Mouse (Mus musculus) myocyte (in vitro differentiated cells): ENCODE results near the gene Npc2. TPM values are rescaled to one million over a fixed set of nuclear protein-coding genes. Genes with fewer than 3 reads are reported as not detected.

Experiments used
- H3K27me3 ChIP-seq: one replicate; pipeline ENCODE4 v1.6.1; 2011; ENCODE audit not compliant: control insufficient read depth, insufficient read depth, insufficient read length
- H3K36me3 ChIP-seq: one replicate; pipeline ENCODE4 v1.6.1; 2011; ENCODE audit not compliant: control insufficient read depth, insufficient read depth
- H3K4me2 ChIP-seq: one replicate; pipeline ENCODE4 v1.6.1; 2011; ENCODE audit warnings: low read depth, control low read depth
- H3K4me3 ChIP-seq: one replicate; pipeline ENCODE4 v1.5.1; 2011; ENCODE audit warnings: mild to moderate bottlenecking, control low read depth, moderate library complexity
- H3K79me2 ChIP-seq: one replicate; pipeline ENCODE4 v1.6.1; 2011; ENCODE audit not compliant: control insufficient read depth, insufficient read depth
- H3ac ChIP-seq: one replicate; pipeline ENCODE4 v1.6.1; 2011; ENCODE audit not compliant: control insufficient read depth, insufficient read length
- CEBPB ChIP-seq: IDR thresholded peaks from 2 replicates; pipeline ENCODE4 v1.6.1; 2011; ENCODE audit warnings: mild to moderate bottlenecking, moderate library complexity; ENCODE audit not compliant: poor library complexity, insufficient read depth, severe bottlenecking
- E2F4 ChIP-seq: IDR thresholded peaks from one replicate; pipeline ENCODE4 v1.6.1; 2011; ENCODE audit warnings: mild to moderate bottlenecking, control low read depth, moderate library complexity; ENCODE audit not compliant: insufficient read depth
- MAX ChIP-seq: IDR thresholded peaks from one replicate; pipeline ENCODE4 v1.6.1; 2011; ENCODE audit warnings: low read depth, mild to moderate bottlenecking, control low read depth
- MYOD1 ChIP-seq, 3 experiments: IDR thresholded peaks; one replicate each; pipeline ENCODE4 v1.6.1; 2011; ENCODE audit warnings: control low read depth in 2 of 3, low read depth in 2 of 3, mild to moderate bottlenecking in 2 of 3, moderate library complexity in 1 of 3; ENCODE audit not compliant: insufficient read length in 2 of 3, control insufficient read depth in 1 of 3
- MYOG ChIP-seq, 3 experiments: IDR thresholded peaks; one replicate each; pipeline ENCODE4 v1.6.1; 2011; ENCODE audit warnings: control low read depth in 2 of 3, low read depth in 2 of 3, mild to moderate bottlenecking in 2 of 3; ENCODE audit not compliant: insufficient read length in 2 of 3, control insufficient read depth in 1 of 3, insufficient read depth in 1 of 3
- POLR2A ChIP-seq: IDR thresholded peaks from one replicate; pipeline ENCODE4 v1.6.1; 2011; ENCODE audit warnings: low read depth, mild to moderate bottlenecking, control low read depth, moderate library complexity; ENCODE audit not compliant: insufficient read length
- POLR2AphosphoS2 ChIP-seq: IDR thresholded peaks from one replicate; pipeline ENCODE4 v1.6.1; 2011; ENCODE audit warnings: low read depth, control low read depth; ENCODE audit not compliant: insufficient read length
- REST ChIP-seq: IDR thresholded peaks from one replicate; pipeline ENCODE4 v1.6.1; 2011; ENCODE audit warnings: mild to moderate bottlenecking, control low read depth, moderate library complexity; ENCODE audit not compliant: insufficient read depth, insufficient read length
- SRF ChIP-seq: IDR thresholded peaks from one replicate; pipeline ENCODE4 v1.6.1; 2011; ENCODE audit warnings: low read depth; ENCODE audit not compliant: control insufficient read depth, insufficient read length
- TCF12 ChIP-seq: IDR thresholded peaks from one replicate; pipeline ENCODE4 v1.6.1; 2011; ENCODE audit warnings: mild to moderate bottlenecking, control low read depth; ENCODE audit not compliant: poor library complexity, insufficient read depth, severe bottlenecking
- TCF3 ChIP-seq: IDR thresholded peaks from one replicate; pipeline ENCODE4 v1.6.1; 2011; ENCODE audit warnings: low read depth, control low read depth; ENCODE audit not compliant: insufficient read length
- USF1 ChIP-seq: IDR thresholded peaks from one replicate; pipeline ENCODE4 v1.6.1; 2011; ENCODE audit warnings: low read depth, mild to moderate bottlenecking, control low read depth, moderate library complexity
- polyA plus RNA-seq: library from polyadenylated mRNA; unstranded; fragments of >200 nt; fragmentation: generic; extraction: Trizol; gene quantifications from one replicate; pipeline ENCODE4 v1.2.1, GENCODE M21; 2012; ENCODE audit warnings: missing spikeins

Gene Npc2
- polyA plus RNA-seq, 1 experiment = 188 TPM

- no peaks in the 10 kb centered on the region for H3K27me3 ChIP-seq
- no peak overlapping the region for H3ac ChIP-seq
- no peak for TF ChIP-seq REST
- no peak for TF ChIP-seq CEBPB
- no peak for TF ChIP-seq SRF
- no peak for TF ChIP-seq MYOD1 (IDR thresholded peaks at IDR 0.05; ENCODE audit: control insufficient read depth in 1 of 3, insufficient read length in 2 of 3, low read depth in 2 of 3)
- no peak for TF ChIP-seq MYOG (IDR thresholded peaks at IDR 0.05; ENCODE audit: control insufficient read depth in 1 of 3, insufficient read depth in 1 of 3, insufficient read length in 2 of 3, low read depth in 2 of 3)
- no peak for TF ChIP-seq TCF12
- TF ChIP-seq E2F4 = no peak
- TF ChIP-seq POLR2AphosphoS2 = no peak
- no peak for TF ChIP-seq TCF3
- no peak for TF ChIP-seq POLR2A
- TF ChIP-seq USF1 = no peak
- TF ChIP-seq MAX = no peak
These were observed 39.1 kb upstream of the Npc2 start for GRCm38 (mm10) chr12:84812004-84812403.

GRCm38 (mm10) chr12:84811510-84811909 is 38.6 kb upstream of the Npc2 start:
- H3K4me2 ChIP-seq = no peak overlapping the region
- H3K4me3 ChIP-seq = no peak overlapping the region
- H3K27me3 ChIP-seq = no peaks in the 10 kb centered on the region
- TF ChIP-seq TCF3 = no peak
- no peak for TF ChIP-seq CEBPB
- no peak for TF ChIP-seq SRF
- TF ChIP-seq REST = no peak
- H3K79me2 ChIP-seq = no peaks in the 10 kb centered on the region
- H3ac ChIP-seq = no peak overlapping the region
- no peaks in the 10 kb centered on the region for H3K36me3 ChIP-seq

More at GRCm38 (mm10) chr12:84812004-84812403, 39.1 kb upstream of the Npc2 start:
- Histone ChIP-seq H3K36me3 (no peaks in the 10 kb centered on the region), H3K4me3 (no peak overlapping the region), H3K4me2 (no peak overlapping the region), H3K79me2 (no peaks in the 10 kb centered on the region)

- H3ac ChIP-seq = no peak overlapping the region
- H3K27me3 ChIP-seq = no peaks in the 10 kb centered on the region
- TF ChIP-seq USF1 = no peak
- no peak for TF ChIP-seq MYOG (IDR thresholded peaks at IDR 0.05; ENCODE audit: control insufficient read depth in 1 of 3, insufficient read depth in 1 of 3, insufficient read length in 2 of 3, low read depth in 2 of 3)
- TF ChIP-seq CEBPB = no peak
- no peak for TF ChIP-seq MAX
- no peak for TF ChIP-seq TCF12
- no peak for TF ChIP-seq TCF3
- no peak for TF ChIP-seq SRF
- TF ChIP-seq E2F4 = no peak
- no peak for TF ChIP-seq POLR2A
- TF ChIP-seq POLR2AphosphoS2 = no peak
- TF ChIP-seq REST = no peak
- no peak for TF ChIP-seq MYOD1 (IDR thresholded peaks at IDR 0.05; ENCODE audit: control insufficient read depth in 1 of 3, insufficient read length in 2 of 3, low read depth in 2 of 3)
- no peaks in the 10 kb centered on the region for H3K36me3 ChIP-seq
- no peak overlapping the region for H3K4me2 ChIP-seq
- H3K79me2 ChIP-seq = no peaks in the 10 kb centered on the region
- H3K4me3 ChIP-seq = no peak overlapping the region
These were observed 37.9 kb upstream of the Npc2 start for GRCm38 (mm10) chr12:84810810-84811209.

- no peak for TF ChIP-seq TCF12
- no peak for TF ChIP-seq E2F4
- no peak for TF ChIP-seq USF1
- no peak for TF ChIP-seq REST
- TF ChIP-seq POLR2AphosphoS2 = no peak
- no peak for TF ChIP-seq SRF
- no peak for TF ChIP-seq MYOD1 (IDR thresholded peaks at IDR 0.05; ENCODE audit: control insufficient read depth in 1 of 3, insufficient read length in 2 of 3, low read depth in 2 of 3)
- TF ChIP-seq TCF3 = no peak
- TF ChIP-seq CEBPB = no peak
- no peak for TF ChIP-seq POLR2A
- no peak for TF ChIP-seq MAX
- no peak for TF ChIP-seq MYOG (IDR thresholded peaks at IDR 0.05; ENCODE audit: control insufficient read depth in 1 of 3, insufficient read depth in 1 of 3, insufficient read length in 2 of 3, low read depth in 2 of 3)
- Histone ChIP-seq H3ac (no peak overlapping the region), H3K27me3 (no peaks in the 10 kb centered on the region)
These were observed 36.1 kb upstream of the Npc2 start for GRCm38 (mm10) chr12:84809033-84809432.

GRCm38 (mm10) chr12:84807351-84807750 is 34.4 kb upstream of the Npc2 start:
- Histone ChIP-seq H3K79me2 (no peaks in the 10 kb centered on the region), H3K4me2 (no peak overlapping the region), H3K4me3 (no peak overlapping the region), H3K36me3 (no peaks in the 10 kb centered on the region), H3K27me3 (no peaks in the 10 kb centered on the region), H3ac (no peak overlapping the region)
- TF ChIP-seq SRF (no peak), REST (no peak), CEBPB (no peak), MYOD1 (IDR thresholded peaks at IDR 0.05; ENCODE audit: control insufficient read depth in 1 of 3, insufficient read length in 2 of 3, low read depth in 2 of 3) (no peak), TCF3 (no peak), E2F4 (no peak), MAX (no peak), POLR2A (no peak), MYOG (IDR thresholded peaks at IDR 0.05; ENCODE audit: control insufficient read depth in 1 of 3, insufficient read depth in 1 of 3, insufficient read length in 2 of 3, low read depth in 2 of 3) (no peak), USF1 (no peak), POLR2AphosphoS2 (no peak), TCF12 (no peak)

More at GRCm38 (mm10) chr12:84809033-84809432, 36.1 kb upstream of the Npc2 start:
- no peak overlapping the region for H3K4me2 ChIP-seq
- no peak overlapping the region for H3K4me3 ChIP-seq
- H3K79me2 ChIP-seq = no peaks in the 10 kb centered on the region
- H3K36me3 ChIP-seq = no peaks in the 10 kb centered on the region
